Comparison of ENCODE assay signal across 19 mouse cellular contexts in genomic region chr1:180398446-180398845, GRCm38 (mm10).
DNase-seq lines count a peak whose midpoint lies in the region; ATAC-seq and TF ChIP-seq lines count a peak whose summit lies in the region.
"Had no signal": no experiment of that assay in that cellular context is flagged by ENCODE, and none has a peak within 500 bp of the region (broad histone marks: within the 10 kb centered on the region; RNA-seq: fewer than 3 reads in every experiment).

No protein-coding gene starts in this region.

- no peak for TF ChIP-seq POLR2A in heart, adult 2 months (IDR thresholded peaks at IDR 0.05; ENCODE audit: insufficient read depth, low read depth, low read length)

- H3K4me1 ChIP-seq in heart, adult 2 months (ENCODE audit: control insufficient read depth, insufficient read depth, low read length): peaks cover 47% of the 10 kb centered on the region
- H3K4me1 ChIP-seq: forebrain, embryonic 10.5 days; hindbrain, embryonic 13.5 days had no signal

- no peak for TF ChIP-seq CTCF in heart, adult 2 months (IDR thresholded peaks at IDR 0.05)
- no peak for TF ChIP-seq CTCF in left cerebral cortex, adult 2 months (IDR thresholded peaks at IDR 0.05)

- peak overlapping the region; percentile 81 for H3K27ac ChIP-seq in heart, adult 2 months
- no peak overlapping the region for H3K27ac ChIP-seq in left cerebral cortex, adult 2 months
- H3K27ac ChIP-seq: embryonic facial prominence, embryonic 10.5 days; forebrain, embryonic 10.5 days; hindbrain, embryonic 13.5 days; hindbrain, postnatal 0 days had no signal

- H3K4me3 ChIP-seq in heart, adult 2 months: no peak overlapping the region
- no peak overlapping the region for H3K4me3 ChIP-seq in left cerebral cortex, adult 2 months
- H3K4me3 ChIP-seq: embryonic facial prominence, embryonic 10.5 days; erythroblast, embryonic 14.5 days; forebrain, embryonic 10.5 days; hindbrain, embryonic 13.5 days had no signal

- DNase-seq in heart, adult 2 months: no peak
- DNase-seq in heart, postnatal 25 days (ENCODE audit: low spot score): no peak
- DNase-seq in CD4-positive helper T cell, adult 2 months (ENCODE audit: low read depth, low spot score): peak; percentile 67
- DNase-seq in T-cell, adult 2 months (ENCODE audit: low spot score): peak; percentile 37
- DNase-seq in left cerebral cortex, adult 2 months (ENCODE audit: extremely low spot score in 1 of 2, low spot score in 2 of 2): no peak
- no peak for DNase-seq in left cerebral cortex, adult 18-20 months (ENCODE audit: low spot score in 2 of 2)
- DNase-seq: adrenal gland, postnatal 14 days; cerebellum, adult 2 months; cerebellum, postnatal 10 days; gastrocnemius, postnatal 14 days; kidney, adult 8-10 months had no signal

- ATAC-seq in inflammation-experienced regulatory T-cells, adult 6 months: peak; percentile 35
- ATAC-seq: forebrain, embryonic 14.5 days; hindbrain, postnatal 0 days; intestine, embryonic 16.5 days had no signal

- TF ChIP-seq EP300 in heart, adult 2 months (IDR thresholded peaks at IDR 0.05; ENCODE audit: insufficient read depth, low read depth, low read length): no peak

- H3K27me3 ChIP-seq in heart, adult 2 months (ENCODE audit: control insufficient read depth, insufficient read depth, low read length): no peaks in the 10 kb centered on the region
- H3K27me3 ChIP-seq: hindbrain, embryonic 13.5 days had no signal

- H3K36me3 ChIP-seq in heart, adult 2 months (ENCODE audit: control insufficient read depth, insufficient read depth, low read length): peaks cover 48% of the 10 kb centered on the region
- H3K36me3 ChIP-seq: embryonic facial prominence, embryonic 10.5 days; forebrain, embryonic 10.5 days; hindbrain, embryonic 13.5 days had no signal

- no peak overlapping the region for H3K9ac ChIP-seq in heart, adult 2 months (ENCODE audit: low read depth, low read length)
- H3K9ac ChIP-seq: hindbrain, embryonic 13.5 days had no signal

- peaks cover 7% of the 10 kb centered on the region for H3K79me2 ChIP-seq in heart, adult 2 months (replicated peaks; ENCODE audit: control insufficient read depth, insufficient read depth, low read length)

- intact Hi-C loops in heart, adult 2 months (cut with DNase I): no loop called here
- intact Hi-C loops in heart, postnatal 25 days (cut with DNase I): no loop called here
- intact Hi-C loops in left cerebral cortex, adult 2 months (cut with DNase I): no loop called here

- WGBS in heart, adult 2 months: 48% methylated on average over 3 of the region's 3 CpGs

Comparison
In these comparisons a context has a peak if more than half of its experiments do, and no peak if none do; other contexts are left out.
1. DNase-seq: peak in CD4-positive helper T cell, adult 2 months (single experiment) and T-cell, adult 2 months (single experiment); none in heart, adult 2 months (0 of 2), heart, postnatal 25 days (single experiment), left cerebral cortex, adult 2 months (0 of 2) and left cerebral cortex, adult 18-20 months (0 of 2).